Mouse (Mus musculus) left cerebral cortex, postnatal 25 days (tissue): ENCODE results near the gene Abce1. TPM values are rescaled to one million over a fixed set of nuclear protein-coding genes. Genes with fewer than 3 reads are reported as not detected.
"Not testable (repeated sequence)": the region's sequence is repeated elsewhere in the genome, so short reads cannot be mapped to it uniquely, and the experiment has no call there.

ENCODE experiments used
- DNase-seq, 2 experiments: peaks; one replicate each; pipeline ENCODE4 v3.0.0; 2022; ENCODE audit warnings: low spot score in 2 of 2, mixed read lengths in 1 of 2
- intact Hi-C: fragments of 180-260 bp; cut with DNase I; formaldehyde crosslinking; loops from one replicate; pipeline ENCODE4 v1.15.1; 2025
- total RNA-seq, 2 experiments: library from RNA; stranded (reverse); gene quantifications; 2 replicates each; pipeline ENCODE4 v1.2.3; 2021

The Abce1 gene
- total RNA-seq, result 10 to 100 TPM; 68.9 to 72.9 TPM

DNA sequence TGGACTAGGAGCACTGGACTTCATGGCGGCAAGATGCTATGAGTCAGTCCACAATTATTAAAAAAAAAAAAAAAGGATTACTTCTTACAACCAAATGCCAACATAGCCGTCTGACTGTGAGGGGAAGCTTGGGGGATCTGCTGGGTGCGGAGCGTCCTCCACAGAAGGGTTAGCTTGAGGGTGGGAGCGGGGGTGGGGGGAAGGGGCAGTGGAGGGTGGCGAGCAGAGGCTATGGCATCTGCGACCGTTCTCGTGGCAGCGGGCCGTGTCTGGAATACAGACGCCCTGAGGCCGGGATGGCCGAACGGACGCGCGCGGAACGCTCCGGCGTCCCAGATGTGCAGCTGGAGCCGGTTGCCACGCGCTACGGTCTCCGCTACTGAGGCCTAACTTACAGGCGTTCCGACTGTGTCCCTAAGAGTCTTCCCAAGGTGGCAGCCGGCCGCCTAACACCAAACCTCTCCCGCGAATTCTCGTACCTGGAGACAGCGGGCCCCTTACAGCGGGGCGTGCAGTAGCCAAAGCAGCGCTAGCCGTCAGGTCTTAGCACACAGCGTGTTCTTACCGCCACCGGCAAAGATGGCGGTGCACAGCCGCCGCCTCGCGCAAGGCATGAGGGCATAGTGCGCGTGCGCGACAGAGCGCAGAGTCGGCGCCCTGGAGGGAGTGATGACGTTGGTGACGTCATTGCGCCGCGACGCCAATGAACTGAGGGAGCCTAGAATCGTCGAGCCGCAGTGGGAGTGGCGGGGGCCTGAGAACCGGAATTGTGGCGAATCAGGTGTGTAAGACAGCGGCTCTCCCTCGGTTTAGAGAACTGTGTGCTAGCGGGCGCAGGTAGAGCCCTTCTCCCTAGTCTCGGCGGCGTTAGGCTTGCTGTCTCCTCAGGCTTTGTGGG, at the start of gene Abce1, which contains the start of gene Anapc10:
Gene Abce1 (minus strand): TSS at position 677 of the 898 bp plus-strand sequence.
Gene Anapc10 (plus strand): TSS at position 757 of the 898 bp plus-strand sequence.
- peak; percentile 99 for DNase-seq
- intact Hi-C loops, result loop anchor here (5.0 kb wide), 1 partner anchor 1026 kb away; the partner anchor contains the start of gene Smarca5

GRCm38 (mm10) chr8:79750305-79750704, 38.8 kb upstream of the Abce1 start:
- intact Hi-C loops, result no loop called here
- no peak for DNase-seq

DNA sequence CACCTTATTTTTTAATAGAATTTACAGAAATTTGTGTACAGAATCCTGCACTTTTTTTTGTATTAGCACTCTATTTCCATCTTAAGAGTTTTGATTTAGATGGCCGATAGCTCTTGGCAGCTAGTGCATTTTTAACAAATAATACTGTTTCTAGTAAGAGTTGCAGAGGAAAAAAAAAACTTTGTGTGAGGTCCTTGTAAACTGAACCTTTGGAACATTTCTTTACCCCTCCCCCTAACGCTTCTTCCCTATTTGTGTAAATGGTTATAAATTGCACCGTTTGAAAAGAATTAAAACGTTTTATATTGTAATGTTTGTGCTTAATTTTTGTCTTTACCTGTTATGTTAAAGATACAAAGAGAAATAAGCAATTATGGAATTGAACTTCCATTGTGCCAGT, 37.1 kb upstream of the Abce1 start:
- intact Hi-C loops, result no loop called here
- no peak for DNase-seq

DNA sequence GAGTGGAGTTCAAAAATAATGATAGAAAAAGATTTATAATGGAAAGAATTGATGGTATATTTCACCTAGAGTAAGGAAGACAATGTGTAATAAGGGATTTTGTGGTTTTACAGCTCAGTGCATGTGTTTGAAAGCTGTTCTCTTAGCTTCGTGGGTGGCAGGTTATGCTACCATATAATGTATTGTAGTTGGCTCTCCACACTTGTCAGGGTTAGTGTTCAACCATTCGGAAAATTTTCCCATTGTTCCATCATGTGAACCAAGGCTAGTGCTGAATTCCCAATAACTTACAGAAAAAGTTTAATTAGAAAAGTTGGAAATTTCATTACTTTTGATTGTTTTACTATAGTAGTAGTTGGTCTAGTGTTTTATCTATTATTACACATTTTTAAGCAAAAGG, 36.6 kb upstream of the Abce1 start:
- no peak for DNase-seq
- intact Hi-C loops, result no loop called here

- DNase-seq, result peak; percentile 49 to 72
- intact Hi-C loops, result loop anchor here (1.0 to 5.0 kb wide), 2 partner anchors 748 to 958 kb away; no protein-coding TSS in a partner anchor
Measured at GRCm38 (mm10) chr8:79734304-79734703, 22.8 kb upstream of the Abce1 start.

DNA sequence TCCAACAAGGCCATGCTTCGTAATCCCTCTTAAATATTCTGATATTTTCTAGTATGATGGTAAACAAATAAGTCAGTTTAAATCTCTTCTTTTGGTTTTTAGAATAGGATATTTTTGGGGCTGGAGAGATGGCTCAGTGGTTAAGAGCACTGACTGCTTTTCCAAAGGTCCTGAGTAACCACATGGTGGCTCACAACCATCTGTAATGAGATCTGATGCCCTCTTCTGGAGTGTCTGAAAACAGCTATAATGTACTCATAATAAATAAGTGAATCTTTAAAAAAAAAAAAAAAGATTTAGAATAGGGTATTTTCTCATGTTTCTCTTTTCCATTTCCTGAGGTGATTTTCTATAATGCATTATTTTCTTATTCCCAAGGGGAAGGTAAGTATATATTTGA, 16.4 kb upstream of the Abce1 start:
- peak in 1 of 2 experiments; percentile 15 for DNase-seq
- intact Hi-C loops, result no loop called here

DNA sequence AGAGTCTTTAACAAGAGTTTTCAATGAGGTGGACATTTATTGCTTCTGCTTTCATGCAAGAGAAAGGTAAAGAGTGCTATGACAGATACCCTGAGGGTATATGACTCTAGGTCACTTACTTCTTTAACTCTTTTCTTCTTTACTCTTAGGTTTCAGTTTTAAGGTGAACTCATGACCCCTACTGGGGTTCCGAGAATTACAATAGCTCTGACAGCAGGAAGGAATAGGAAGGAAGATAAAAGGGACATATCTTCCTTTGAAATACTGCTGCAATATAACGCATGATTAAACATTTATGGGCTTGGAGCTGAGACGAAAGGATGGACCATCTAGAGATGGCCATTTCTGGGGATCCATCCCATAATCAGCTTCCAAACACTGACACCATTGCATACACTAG, 13.0 kb upstream of the Abce1 start:
- intact Hi-C loops, result no loop called here
- no peak for DNase-seq

- intact Hi-C loops, result no loop called here
- no peak for DNase-seq
Measured at GRCm38 (mm10) chr8:79723308-79723707, 11.8 kb upstream of the Abce1 start.

- DNase-seq, result no peak
- intact Hi-C loops, result no loop called here
Measured at GRCm38 (mm10) chr8:79721537-79721936, 10.0 kb upstream of the Abce1 start.

DNA sequence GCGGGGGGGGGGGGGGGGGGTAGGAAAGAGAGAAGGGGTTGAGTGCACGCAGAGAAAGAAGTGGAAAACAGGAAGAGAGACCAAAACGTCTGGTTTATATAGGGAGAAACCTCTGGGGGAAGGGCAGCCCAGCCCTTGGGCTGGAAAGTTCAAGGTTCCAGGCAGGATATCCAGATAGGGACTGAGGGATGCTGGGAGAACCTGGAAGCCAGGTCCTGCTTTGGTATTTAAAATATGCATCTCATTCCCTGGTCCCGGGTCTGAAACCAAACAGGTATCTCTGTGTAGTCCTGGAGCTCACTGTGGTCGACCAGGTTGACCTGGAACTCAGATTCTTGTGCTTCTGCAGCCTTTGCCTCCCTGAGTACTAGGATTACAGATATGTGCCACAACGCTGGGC, 1.1 kb upstream of the Abce1 start:
- DNase-seq, result no peak
- intact Hi-C loops, result loop anchor here (5.0 kb wide), 1 partner anchor 1025 kb away; the partner anchor contains the start of gene Smarca5

DNA sequence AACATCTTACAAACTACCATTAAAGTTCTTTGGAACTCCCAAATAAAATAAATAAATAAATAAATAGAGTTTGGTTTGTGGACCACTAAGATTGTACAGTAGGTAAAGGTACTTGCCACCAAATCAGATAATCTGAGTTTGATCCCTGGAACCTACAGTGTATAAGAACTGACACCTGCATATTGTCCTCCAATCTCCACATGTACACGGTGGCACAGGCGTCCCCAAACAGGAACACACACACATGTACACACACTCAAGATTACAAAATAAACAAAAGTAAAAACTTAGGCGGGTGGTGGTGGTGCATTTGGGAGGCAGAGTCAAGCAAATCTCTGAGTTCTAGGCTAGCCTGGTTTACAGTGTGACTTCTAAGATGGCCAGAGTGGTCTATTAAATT, 4.9 kb downstream of the Abce1 start:
- intact Hi-C loops, result no loop called here
- no peak for DNase-seq

GRCm38 (mm10) chr8:79692531-79692930, 19.0 kb downstream of the Abce1 start:
- DNase-seq, result no peak
- intact Hi-C loops, result no loop called here

DNA sequence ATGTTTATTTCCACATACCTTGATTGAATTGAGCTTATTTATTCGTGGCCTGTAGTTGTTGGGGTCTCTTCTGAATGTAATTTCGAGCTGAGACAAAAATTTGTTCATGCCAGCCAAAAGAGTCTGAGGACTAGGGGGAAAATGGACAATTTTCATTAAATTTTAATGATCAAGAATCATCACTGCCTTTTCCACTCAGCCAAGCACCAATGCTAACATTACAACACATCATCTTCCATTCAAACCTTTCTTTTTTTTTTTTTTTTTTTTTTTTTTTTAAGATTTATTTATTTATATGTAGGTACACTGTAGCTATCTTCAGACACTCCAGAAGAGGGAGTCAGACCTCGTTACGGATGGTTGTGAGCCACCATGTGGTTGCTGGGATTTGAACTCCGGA, 25.6 kb downstream of the Abce1 start:
- DNase-seq, result not testable (repeated sequence)
- intact Hi-C loops, result loop anchor here (2.0 kb wide), 1 partner anchor 17 kb away; no protein-coding TSS in a partner anchor

- no peak for DNase-seq
- intact Hi-C loops, result no loop called here
Measured at GRCm38 (mm10) chr8:79680965-79681364, 30.6 kb downstream of the Abce1 start.

GRCm38 (mm10) chr8:79680555-79680954, 31.0 kb downstream of the Abce1 start:
- peak; percentile 18 to 27 for DNase-seq
- intact Hi-C loops, result no loop called here

DNA sequence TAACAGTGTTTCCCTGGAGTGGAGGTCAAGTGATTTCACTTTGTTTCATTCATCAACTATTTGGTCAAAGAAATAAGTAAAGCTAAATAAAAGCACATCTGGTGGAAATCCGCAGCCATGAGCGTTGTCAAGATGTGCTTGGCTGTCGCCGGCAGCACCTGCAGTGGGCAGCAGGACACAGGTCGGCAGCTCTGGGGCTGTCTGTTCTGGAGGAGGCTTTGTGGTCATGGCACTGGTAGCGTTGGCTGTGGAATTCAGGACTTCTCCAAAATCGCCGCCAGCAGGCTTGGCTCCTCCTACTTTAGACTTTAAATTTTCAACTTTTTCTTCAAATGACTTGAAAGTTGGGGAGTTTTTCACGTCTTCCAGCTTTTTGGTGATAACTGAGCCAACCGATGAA, 31.5 kb downstream of the Abce1 start:
- intact Hi-C loops, DNase-seq: not testable (repeated sequence)

GRCm38 (mm10) chr8:79679005-79679404, 32.5 kb downstream of the Abce1 start:
- DNase-seq, result peak in 1 of 2 experiments; percentile 18
- intact Hi-C loops, result no loop called here

DNA sequence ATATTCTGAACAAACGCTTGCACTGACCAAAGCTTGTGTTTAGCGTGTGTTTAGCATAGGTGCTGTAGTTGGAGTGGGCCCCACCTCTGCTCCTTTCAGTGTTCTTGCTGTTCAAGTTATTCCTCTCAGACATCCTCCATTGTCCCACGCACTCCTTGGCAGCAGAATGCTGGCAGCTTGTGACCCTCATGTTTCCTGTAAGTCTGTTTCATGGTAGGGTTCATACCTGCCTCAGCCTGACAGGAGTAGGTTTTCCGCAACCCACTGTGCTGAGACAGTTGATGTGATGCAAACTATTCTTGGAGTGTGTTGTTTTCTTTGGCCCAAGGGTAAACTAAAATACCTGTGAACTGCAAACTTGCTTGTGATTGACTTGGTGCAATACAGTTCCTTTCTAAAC, 35.1 kb downstream of the Abce1 start:
- DNase-seq, result peak in 1 of 2 experiments; percentile 6
- intact Hi-C loops, result no loop called here

DNA sequence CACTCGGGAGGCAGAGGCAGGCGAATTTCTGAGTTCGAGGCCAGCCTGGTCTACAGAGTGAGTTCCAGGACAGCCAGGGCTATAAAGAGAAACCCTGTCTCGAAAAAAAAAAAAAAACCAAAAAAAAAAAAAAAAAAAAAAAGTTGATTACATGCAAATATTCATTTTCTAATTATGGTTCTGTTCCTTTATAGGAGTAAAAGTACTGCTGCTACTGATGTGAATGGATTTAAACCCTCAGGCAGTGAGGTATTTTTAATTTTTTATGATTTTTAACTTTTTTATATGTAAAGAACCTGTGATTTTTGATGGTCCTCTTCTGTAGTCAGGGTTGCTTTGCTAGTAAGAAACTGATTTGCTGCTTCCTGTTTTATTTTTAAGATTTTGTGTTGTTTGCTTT, 52.8 kb downstream of the Abce1 start:
- DNase-seq, result not testable (repeated sequence)

GRCm38 (mm10) chr8:79653736-79654135, 57.8 kb downstream of the Abce1 start:
- DNase-seq, result no peak
- intact Hi-C loops, result no loop called here

More for the DNA sequence above, 52.8 kb downstream of the Abce1 start:
- intact Hi-C loops, result not testable (repeated sequence)
